Mouse (Mus musculus): Measurements from ENCODE around the gene Gadd45gip1.
A peak's percentile ranks its signal among the peaks of the same experiment; 100 is the strongest.
"Not testable (repeated sequence)": the region's sequence is repeated elsewhere in the genome, so short reads cannot be mapped to it uniquely, and the experiment has no call there.

Gadd45gip1 gene

DNA sequence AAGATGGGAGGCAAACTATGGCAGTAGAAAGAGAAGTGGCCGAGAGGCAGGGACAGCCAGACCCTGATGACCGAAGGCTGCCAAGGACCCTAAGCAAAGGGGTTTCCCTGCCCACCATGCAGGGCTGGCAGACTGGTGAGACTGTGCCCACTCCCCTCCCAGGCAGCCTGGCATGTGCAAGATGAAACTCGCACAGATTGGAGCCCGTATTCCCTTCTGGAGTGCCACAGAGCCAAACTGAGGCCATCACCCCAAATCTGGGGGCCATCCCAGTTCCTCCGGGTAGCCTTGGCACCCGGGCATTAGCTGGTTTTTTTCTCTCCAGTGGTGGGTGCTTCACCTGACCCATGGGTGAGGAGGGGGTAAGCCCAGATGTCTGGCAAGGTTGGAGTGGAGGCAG, 33.4 kb upstream of the Gadd45gip1 start:
- no peak for DNase-seq

DNA sequence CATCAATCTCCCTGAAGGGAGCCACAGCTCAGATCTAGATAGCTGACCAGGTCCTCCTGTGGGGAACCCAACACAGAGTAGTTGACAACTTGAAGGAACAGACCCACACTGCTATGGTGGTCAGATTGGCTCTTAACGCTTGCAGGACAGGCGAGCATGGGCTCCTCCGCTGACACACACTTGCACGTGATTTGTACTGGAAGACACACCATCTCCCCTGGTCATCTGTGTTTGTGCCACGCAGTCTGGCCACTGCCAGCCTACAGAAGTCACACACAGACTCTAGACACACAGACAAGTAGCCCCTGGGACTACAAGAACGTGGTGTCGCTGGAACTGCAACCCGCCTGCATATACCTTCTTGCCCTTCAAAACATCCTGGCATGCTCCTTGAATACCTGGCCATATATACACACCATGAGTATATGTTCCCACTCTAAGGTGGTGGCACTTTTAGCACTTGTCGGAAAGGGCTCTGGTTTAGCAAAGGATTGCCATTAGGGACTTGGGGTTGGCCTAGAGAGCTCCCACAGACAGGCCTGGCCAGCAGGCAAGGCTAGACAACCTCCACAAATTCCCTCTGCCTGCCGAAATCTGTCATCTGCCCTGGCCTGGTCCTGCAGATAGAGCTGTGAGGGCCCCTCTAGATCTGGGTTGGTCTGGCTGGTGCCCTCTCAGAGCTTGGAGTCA, 32.7 kb upstream of the Gadd45gip1 start:
- no peak for DNase-seq

DNA sequence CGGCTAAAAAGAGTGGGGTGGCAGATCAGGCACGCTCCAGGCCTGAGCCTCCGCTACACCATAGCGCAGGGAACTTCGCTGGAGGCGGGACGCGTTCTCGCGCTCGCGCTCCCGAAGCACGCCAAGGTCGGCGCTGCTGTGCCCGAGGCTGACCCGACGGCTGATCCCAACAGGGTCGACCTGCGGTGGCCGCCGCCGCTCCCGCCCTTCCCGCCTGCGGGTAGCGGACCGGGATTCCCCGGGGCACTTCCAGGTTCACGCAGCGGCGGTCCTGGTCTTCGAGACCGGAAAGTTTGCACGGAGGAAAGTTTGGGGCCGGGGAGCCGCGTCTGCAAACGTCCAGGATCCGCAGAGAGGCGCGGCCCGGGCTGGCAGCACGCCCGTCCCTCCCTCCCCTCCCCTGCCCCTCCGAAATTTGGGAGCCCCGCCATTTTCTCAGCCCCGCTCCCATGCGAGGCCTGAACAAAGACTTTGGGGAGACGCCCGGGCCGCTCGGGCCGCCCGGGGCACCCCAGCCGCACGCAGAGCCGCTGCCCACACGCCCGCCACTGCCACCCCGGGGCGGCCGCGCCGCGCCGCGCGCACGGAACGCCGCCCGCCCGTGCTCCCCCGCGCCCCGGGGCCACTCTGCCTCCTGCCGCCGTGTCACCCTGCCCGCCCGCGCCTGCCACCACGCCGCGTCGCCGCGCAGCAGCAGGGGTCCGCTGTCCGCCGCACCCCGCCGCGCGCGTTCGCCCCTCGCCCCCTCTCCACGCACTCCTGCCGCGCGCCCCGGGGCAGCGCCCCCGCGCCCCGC, 32.0 kb upstream of the Gadd45gip1 start:
- DNase-seq, result peak in 1 of 2 experiments; percentile 30

DNA sequence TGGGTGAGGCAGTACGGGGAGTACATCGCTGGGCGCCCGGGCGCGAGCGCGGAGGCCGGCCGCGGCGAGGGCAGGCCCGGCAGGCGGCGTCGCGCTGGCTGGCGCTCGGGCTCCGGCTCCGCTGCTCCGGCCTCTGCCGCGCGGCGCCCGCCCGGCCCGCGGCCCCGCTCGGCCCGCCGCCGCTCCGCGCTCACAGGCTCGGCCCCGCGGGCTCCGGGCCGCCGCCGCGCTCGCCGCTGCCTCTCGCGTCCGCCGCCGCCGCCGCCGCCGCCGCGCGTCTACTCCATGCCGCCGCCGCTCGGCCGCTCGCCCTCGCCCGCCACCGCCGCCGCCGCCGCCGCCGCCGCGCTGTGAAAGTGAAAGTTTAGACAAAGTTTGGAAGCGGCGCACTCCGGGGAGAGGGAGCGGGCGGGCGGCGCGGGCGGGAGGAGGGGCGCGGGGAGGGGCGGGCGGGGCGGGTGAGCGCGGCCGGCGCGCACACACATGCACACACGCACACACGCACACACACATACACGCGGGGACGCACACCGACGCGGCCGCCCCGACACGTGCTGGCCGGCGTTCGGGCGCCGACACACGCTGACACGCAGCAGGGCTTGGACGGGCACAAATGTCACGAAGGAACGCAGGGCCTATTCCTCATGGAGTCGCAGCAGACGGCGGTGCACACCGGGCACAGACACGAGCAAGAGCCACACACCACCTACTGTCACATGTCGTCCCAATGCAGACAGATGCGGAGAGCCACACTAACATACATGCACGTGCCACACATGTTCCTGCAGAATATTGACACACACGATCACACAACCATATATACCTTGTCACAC, 31.1 kb upstream of the Gadd45gip1 start, which contains the start of gene Nfix:
Gene Nfix, minus strand, starts transcription at position 346 of the 833 bp plus-strand sequence.
- DNase-seq, result peak; percentile 19 to 53

DNA sequence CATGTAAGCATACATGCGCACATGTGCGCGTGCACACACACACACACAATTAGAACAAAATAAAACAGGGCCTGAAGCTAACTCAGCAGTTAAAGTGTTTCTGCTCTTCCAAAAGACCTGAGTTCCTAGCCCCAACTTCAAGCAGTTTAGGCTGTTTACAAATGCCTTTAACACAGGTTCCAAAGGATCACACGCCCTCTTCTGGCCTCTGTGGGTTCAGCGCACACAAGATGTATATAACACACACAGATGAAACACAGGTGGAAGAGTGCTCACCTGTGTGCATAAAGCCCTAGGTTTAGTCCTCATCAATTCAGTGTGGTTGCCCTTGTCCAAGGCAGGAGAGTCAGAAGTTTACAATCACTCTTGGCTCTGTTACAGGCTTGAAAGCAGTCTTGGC, 25.3 kb upstream of the Gadd45gip1 start:
- no peak for DNase-seq

DNA sequence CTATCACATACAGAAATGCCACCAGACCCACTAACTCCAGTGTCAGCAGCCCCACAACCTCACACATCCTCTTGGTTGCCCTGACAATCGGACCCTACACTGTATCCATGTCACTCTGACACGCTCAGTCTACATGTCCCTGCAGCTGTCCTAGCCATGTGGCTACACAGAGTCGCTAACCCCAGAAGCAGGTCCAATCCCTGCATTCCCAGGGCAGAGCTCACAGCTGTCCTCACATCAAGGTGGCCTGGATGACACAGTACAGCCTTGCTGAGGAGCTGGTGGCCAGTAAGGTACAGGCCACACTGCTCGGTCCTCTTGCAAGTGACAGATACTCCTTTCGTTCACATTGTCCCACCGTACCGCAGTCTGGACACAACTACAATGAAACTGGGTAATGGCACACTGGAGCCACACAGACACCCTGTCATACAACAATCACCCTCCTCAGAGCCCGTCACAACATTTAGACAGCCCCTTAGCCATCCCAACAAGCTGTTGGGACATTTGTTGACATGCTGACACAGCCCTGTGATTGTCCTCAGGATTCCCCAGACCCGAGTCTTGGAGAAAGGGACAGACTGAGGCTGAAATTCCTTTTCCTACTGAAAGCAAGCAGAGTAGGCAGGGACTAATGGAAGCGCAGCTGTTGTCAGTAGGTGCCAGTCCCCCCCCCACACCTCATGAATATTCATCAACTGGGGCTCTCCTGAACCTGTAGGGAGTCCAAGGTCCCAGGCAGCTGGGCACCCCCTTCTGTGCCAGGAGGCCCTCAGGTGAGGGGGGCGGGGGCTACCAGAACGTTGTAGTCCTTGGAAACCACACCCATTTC, 22.0 kb upstream of the Gadd45gip1 start:
- no peak for DNase-seq

DNA sequence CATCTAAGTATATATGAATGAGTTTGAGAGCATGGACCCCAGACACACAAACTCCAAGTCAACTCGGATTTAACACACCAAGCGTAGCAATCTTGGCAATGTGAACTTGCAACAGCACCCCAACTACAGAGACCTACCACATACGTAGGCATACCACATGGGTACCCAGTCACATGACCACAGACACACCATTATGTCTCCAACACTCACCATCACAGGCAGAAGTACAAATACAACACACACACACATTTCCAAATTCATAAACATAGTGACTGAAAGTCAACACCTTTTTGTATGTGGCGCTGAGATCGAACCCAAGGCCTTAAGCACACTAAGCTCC, 21.4 kb upstream of the Gadd45gip1 start:
- DNase-seq, result no peak

DNA sequence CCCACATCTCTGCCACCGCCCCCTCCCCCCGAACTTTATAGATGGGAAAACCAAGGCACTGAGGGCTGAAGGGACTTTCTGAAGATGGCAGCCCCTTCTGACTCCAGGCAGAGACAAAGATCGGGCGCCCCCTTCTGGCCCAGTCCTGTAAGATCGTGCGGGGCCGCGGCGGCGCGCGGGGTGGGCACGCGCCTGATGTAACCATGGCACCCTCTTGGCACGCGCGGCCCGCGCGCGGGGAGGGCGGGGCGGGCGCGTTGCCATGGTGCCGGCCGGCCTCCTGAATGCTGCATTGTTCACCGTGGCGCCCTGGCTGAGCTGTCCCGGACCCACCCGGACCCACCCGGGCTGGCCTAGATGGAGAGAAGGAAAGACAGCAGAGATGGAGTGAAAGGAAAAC, 20.4 kb upstream of the Gadd45gip1 start:
- peak; percentile 67 to 84 for DNase-seq

DNA sequence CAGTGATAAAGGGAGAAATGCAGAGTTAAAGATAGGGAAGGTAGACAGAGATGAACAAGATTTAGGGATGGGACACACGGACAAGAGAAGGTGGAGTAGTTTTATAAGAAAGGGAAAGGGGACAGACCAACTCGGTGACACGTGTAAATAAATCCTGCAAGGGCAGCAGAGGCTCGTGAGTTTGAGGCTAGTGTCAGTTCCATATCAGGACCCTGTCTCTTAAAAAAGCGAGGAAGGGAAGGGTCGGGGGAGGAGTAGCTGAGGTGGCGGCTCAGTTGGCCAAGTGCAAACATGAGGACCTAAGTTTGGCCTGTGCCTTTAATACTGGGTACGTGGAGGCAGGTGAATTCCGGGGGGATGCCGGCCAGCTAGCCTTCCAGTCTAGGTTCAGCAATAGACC, 20.0 kb upstream of the Gadd45gip1 start:
- no peak for DNase-seq

DNA sequence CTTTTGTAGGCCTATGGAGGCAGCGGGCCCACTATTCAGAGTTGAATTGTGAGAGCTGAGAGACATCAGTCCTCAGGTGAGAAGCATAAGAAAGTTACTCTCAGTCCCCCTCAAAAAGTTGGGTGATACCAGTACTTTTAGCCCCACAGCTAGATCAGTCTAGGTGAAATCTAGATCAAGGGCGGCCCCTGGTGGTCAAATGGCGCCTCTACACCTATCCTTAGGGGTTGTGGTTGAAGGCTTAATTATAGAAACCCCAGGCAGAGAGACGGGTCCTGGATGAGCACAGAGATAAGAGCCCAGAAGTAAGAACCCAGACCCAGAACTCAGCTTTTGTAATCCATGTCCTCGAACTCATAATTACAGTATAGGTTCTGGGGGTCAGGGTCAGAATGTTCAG, 18.3 kb upstream of the Gadd45gip1 start:
- peak; percentile 57 to 82 for DNase-seq

DNA sequence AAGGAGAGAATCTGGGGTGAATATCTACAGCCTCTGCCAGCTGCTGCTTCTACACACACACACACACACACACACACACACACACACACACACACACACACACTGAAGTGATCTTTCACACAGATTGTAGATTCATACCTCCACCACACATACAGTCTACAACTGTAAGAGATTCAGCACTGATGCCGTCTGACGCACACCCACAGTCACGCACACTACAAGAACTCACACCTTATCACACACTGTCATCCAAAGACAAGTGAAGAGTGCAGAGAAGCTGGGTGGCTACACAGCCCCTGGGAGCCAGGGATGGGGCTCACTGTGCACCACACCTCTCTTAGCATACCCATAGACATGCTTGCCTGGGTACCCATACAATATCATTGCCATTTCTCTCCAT, 17.5 kb upstream of the Gadd45gip1 start:
- no peak for DNase-seq

DNA sequence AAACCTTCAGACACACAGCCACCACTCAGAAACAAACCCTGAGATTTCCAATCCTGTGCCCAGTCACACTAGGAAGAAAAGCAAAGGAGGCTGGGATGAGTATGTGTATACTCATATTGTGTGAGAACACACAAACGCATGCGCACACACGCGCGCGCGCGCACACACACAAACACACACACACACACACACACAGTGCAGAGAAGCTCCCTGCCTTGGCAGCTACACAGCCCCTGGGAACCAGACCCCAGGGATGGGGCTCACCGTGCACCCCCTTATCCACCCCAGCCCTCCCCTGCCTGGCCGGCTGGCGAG, 17.1 kb upstream of the Gadd45gip1 start:
- no peak for DNase-seq

DNA sequence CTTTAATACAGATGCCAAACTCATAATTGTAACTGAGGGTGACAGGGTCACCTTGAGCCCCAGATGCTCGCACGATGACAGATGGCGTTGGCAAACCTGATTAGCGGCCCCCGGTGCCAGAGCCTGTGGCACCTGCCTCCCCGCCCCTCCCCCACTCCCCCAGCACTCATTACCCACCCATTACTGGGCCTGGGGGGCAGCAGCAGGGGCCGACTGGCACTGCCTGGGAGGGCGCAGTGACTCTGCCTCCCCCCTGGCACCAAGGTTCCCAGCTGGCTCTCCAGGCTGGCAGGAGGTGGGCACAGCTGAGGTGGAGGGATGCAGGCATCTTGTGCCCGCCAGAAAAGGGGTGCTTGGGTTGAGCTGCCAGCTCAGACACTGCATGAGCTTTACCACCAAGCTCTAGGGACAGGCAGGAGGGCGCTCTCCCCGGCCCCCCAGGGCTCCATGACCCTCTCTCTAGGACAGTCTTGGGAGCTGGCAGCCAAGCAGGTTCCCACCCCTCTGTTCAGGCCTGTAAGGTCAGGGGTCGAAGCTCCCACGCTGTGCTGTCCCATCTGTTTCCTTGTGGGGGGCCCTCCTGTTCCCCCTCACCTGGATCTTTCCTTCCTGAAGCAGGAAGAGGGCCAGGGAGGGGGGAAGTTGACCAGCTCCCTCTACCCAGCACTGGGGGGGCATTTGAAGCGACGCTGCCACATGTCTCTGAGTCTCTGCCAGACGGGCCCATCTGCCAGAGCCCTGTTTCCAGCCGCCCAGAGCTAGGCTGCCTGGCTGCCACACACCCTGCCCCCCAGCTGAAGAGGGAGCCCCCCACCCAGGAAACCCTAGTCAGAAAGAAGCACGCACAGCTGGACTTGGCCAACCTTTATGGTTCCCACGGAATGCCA, 16.5 kb upstream of the Gadd45gip1 start:
- no peak for DNase-seq

DNA sequence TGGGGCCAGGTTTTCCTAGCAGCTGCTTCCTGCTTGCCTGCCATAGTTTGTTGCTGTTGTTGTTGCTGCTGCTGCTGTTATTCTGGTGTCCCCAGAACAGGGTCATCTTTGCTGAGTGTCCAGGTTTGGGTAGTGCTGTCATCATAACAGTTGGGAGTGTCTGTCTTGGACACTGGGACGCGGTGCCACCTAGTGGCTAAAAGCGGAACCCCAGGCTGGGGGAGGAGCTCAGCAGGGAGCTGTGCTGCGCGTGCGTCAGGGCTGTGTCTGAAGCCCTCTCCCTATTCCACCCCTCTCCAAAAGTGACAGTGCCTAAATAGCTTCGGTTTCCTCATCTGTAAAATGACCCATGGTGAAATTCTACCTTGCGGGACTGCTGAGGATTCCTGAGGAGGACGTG, 15.8 kb upstream of the Gadd45gip1 start:
- DNase-seq, result peak; percentile 82 to 97

DNA sequence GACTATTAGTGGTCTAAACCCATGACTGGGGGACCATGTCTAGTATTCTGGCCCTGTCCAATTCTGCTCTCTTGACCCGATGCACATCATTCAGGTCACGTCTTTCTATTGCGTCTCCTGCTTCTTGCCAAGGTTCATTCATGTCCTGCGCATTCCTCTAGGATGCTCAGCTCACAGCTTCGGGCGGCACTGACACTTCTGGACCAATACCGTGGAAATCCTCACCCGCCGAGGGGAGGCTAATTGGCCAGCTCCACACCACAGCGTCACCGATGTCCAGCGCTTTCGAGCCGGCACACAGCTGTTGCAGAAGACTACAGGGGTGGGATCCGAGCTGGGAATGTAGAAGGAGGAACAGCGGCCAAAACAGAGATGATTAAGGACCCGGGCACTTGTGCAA, 15.2 kb upstream of the Gadd45gip1 start:
- DNase-seq, result no peak

DNA sequence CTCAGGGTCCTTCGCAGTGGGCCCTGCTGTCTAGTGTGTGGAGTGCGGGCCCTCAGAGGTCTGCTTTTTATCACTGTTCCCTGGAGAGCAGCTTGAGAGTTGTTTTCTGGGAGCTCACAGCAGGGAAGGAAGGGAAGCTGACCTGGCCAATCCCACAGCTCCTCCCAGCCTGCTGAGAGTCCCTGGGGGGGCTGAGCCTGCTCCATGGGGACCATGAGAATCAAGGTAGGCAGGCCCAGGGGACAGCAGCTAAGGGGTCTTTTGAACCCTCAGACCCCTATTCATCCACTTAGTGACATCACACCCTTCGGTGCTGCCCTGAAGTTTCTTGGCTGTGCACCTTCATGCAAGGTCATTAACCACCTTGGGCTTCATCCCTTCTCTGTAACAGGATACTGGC, 8.6 kb upstream of the Gadd45gip1 start, which contains the start of gene Dand5:
Gene Dand5, minus strand, starts transcription at position 101 of the 400 bp plus-strand sequence.
- no peak for DNase-seq

DNA sequence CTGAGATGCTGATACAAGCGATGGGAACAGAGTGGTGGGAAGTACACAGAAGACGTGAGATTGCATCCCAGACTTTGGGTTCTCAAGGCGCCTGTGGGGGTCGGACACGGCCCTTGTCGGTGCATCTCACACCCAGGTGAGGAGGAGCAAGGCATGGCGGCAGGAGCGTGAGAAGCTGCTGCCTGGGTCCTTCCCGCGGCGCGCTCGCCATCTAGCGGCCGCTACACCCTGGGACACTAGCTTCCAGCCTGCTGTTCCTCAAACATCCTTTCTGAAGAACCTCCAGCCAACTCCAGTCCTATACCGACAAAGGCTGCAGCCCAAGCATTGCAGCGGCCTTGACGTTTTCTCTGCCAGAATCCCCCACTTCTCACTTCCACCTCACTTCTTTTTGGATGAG, 7.7 kb upstream of the Gadd45gip1 start:
- DNase-seq, result peak; percentile 36 to 63

DNA sequence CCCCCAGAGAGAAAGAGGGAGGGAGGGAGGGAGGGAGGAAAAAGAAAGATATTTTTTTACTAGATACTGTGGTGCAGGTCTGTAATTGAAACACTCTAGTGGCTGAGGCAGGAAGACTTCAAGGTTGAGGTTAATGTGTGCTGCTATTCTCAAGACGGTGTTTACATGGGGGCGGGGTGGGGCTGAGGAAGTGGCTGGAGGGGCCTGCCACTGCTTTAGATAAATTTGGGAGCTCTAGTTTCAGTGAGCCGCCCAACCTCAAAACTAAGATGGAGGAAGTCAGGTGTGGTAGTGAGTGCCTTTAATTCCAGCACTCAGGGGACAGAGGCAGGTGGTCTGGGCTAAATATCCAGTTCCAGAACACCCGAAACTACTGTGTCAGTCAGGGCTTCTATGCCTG, 5.7 kb upstream of the Gadd45gip1 start:
- DNase-seq, result peak; percentile 41 to 51

DNA sequence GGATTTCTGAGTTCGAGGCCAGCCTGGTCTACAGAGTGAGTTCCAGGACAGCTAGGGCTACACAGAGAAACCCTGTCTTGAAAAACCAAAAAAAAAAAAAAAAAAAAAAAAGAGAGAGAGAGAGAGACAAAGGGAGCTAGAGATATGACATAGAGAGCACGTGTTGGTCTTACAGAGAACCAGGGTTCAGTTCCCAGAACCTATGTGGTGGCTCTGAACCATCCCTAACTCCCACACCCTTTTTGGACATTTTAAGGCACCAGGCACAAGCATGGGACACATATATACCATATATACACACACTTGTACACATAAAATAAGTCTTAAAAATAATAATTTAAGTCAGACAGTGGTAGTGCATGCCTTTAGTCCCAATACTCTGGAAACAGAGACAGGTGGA, 4.8 kb upstream of the Gadd45gip1 start:
- DNase-seq, result not testable (repeated sequence)

DNA sequence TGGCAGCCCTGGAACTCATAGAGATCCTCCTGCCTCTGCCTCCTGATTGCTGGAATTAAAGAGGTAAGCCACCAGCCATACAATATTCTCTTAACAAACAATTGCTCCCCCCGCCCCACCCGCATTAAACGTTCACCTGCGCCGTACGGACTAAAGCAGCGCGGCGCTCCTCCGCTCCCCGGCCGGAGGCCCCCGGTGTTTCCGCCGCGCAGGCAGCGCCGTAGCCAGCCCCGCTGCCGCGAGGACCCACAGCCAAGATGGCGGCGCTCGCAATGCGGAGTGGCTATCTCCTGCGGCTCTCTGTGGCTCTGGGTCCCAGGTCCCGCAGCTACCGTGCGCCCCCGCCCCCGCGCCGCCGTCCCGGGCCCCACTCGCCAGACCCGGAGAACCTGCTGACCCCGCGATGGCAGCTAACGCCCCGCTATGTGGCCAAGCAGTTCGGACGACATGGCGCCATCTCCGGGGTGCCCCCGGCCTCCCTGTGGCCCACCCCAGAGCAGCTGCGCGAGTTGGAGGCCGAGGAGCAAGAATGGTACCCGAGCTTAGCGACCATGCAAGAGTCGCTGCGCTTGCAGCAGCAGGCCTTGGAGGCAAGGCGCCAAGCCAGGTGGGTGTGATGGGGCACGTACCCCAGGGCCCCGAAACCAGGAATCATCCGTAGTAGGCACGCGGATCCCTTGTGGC, 854 bp downstream of the Gadd45gip1 start:
- DNase-seq, result peak; percentile 71 to 87
